Mouse (Mus musculus): ENCODE measurements at regions not wholly inside any gene's neighbourhood (a gene's known extent, or its start where the extent isn't known, plus 50 kb on each side); places are given as distances from the start of the nearest gene placed in this dataset.

- TF ChIP-seq CTCF (conservative IDR thresholded peaks at IDR 0.05; ENCODE audit: low read length) = no peak
- no peak for TF ChIP-seq NANOG (IDR thresholded peaks at IDR 0.05; ENCODE audit: borderline replicate concordance, low read length)
- TF ChIP-seq POU5F1 (IDR thresholded peaks at IDR 0.05; ENCODE audit: borderline replicate concordance, low read length) = no peak
These were observed 110.5 kb downstream of the Spata18 start for GRCm38 (mm10) chr5:73761709-73762108.

Measured in E14TG2a.4 (cell line).